Mouse (Mus musculus) kidney, postnatal 14 days (tissue): ENCODE data around the gene Atp6v0d1.
"Not testable (repeated sequence)": the region's sequence is repeated elsewhere in the genome, so short reads cannot be mapped to it uniquely, and the experiment has no call there.

Experiments
- DNase-seq: peaks from one replicate; pipeline ENCODE4 v3.0.0; 2022; ENCODE audit warnings: mixed read lengths

The Atp6v0d1 gene

GRCm38 (mm10) chr8:105565952-105566702, at the start of gene Atp6v0d1:
TSS of gene Atp6v0d1 (minus strand) at chr8:105566047.
- DNase-seq: peak; percentile 100

GRCm38 (mm10) chr8:105613830-105614511, 48.1 kb upstream of the Atp6v0d1 start:
- DNase-seq: peak; percentile 91

- peak; percentile 76 for DNase-seq
These were observed 47.2 kb upstream of the Atp6v0d1 start for GRCm38 (mm10) chr8:105613037-105613436.

GRCm38 (mm10) chr8:105611836-105612235, 46.0 kb upstream of the Atp6v0d1 start:
- DNase-seq: no peak

- no peak for DNase-seq
These were observed 43.9 kb upstream of the Atp6v0d1 start for GRCm38 (mm10) chr8:105609771-105610170.

- no peak for DNase-seq
These were observed 43.5 kb upstream of the Atp6v0d1 start for GRCm38 (mm10) chr8:105609355-105609754.

- DNase-seq: peak; percentile 57
These were observed 41.8 kb upstream of the Atp6v0d1 start for GRCm38 (mm10) chr8:105607684-105608083.

GRCm38 (mm10) chr8:105607062-105607461, 41.2 kb upstream of the Atp6v0d1 start:
- no peak for DNase-seq

GRCm38 (mm10) chr8:105606189-105607023, 40.6 kb upstream of the Atp6v0d1 start:
- DNase-seq: peak; percentile 92

- peak; percentile 59 for DNase-seq
These were observed 39.8 kb upstream of the Atp6v0d1 start for GRCm38 (mm10) chr8:105605491-105606188.

GRCm38 (mm10) chr8:105604804-105605381, 39.0 kb upstream of the Atp6v0d1 start, which contains the start of gene Ripor1:
TSS of gene Ripor1 (plus strand) at chr8:105605255.
- peak; percentile 88 for DNase-seq

- not testable (repeated sequence) for DNase-seq
These were observed 36.7 kb upstream of the Atp6v0d1 start for GRCm38 (mm10) chr8:105602540-105602939.

GRCm38 (mm10) chr8:105601301-105601700, 35.5 kb upstream of the Atp6v0d1 start:
- DNase-seq: no peak

GRCm38 (mm10) chr8:105598777-105599176, 32.9 kb upstream of the Atp6v0d1 start:
- DNase-seq: no peak

- peak; percentile 86 for DNase-seq
These were observed 30.7 kb upstream of the Atp6v0d1 start for GRCm38 (mm10) chr8:105596362-105597034.

- peak; percentile 80 for DNase-seq
These were observed 28.8 kb upstream of the Atp6v0d1 start for GRCm38 (mm10) chr8:105594451-105595242.

GRCm38 (mm10) chr8:105593859-105594258, 28.0 kb upstream of the Atp6v0d1 start:
- DNase-seq: peak; percentile 62

- DNase-seq: no peak
These were observed 26.6 kb upstream of the Atp6v0d1 start for GRCm38 (mm10) chr8:105592431-105592830.

GRCm38 (mm10) chr8:105579719-105580118, 13.9 kb upstream of the Atp6v0d1 start:
- no peak for DNase-seq

- DNase-seq: peak; percentile 39
These were observed 9.7 kb upstream of the Atp6v0d1 start for GRCm38 (mm10) chr8:105575538-105575937.

GRCm38 (mm10) chr8:105574741-105575140, 8.9 kb upstream of the Atp6v0d1 start:
- no peak for DNase-seq
